Mouse (Mus musculus) left cerebral cortex, adult 6 months (tissue): ENCODE measurements around the gene Lrtm2. TPM values are rescaled to one million over a fixed set of nuclear protein-coding genes. Genes with fewer than 3 reads are reported as not detected.

Experiments
- long read RNA-seq, 2 experiments: library from polyadenylated mRNA; unstranded; transcript quantifications; one replicate each; pipeline ENCODE4 v2.0.0; 2019 to 2020
- polyA plus RNA-seq: library from polyadenylated mRNA; unstranded; fragments of <200 nt; fragmentation: Nextera tagmentation; gene quantifications from 2 replicates; pipeline ENCODE4 v1.2.3, GENCODE M21; 2021

Lrtm2 gene
- 30.6 and 35.6 TPM in 2 replicates for polyA plus RNA-seq
- long read RNA-seq, experiment 1, transcript Lrtm2-202 (5 exons, 3,569 nt): major isoform, 239 of 313 reads
- long read RNA-seq, experiment 1, partial matches to known transcripts: 46 of 313 reads
- long read RNA-seq, experiment 1, other reads (novel, unspliced or antisense): 28 of 313 reads
- long read RNA-seq, experiment 2, transcript Lrtm2-202 (5 exons, 3,569 nt): major isoform, 24 of 41 reads
- long read RNA-seq, experiment 2, partial matches to known transcripts: 5 of 41 reads
- long read RNA-seq, experiment 2, other reads (novel, unspliced or antisense): 12 of 41 reads

GRCm38 (mm10) chr6:119330506-119330905 lies at the start of gene Lrtm2:
Gene Lrtm2 (minus strand): TSS chr6:119330766.

Other genes with a start within 250 kb of the Lrtm2 start
- gene Dcp1b, start 155.5 kb downstream of the Lrtm2 start, polyA plus RNA-seq: 3.7 and 9.0 TPM in 2 replicates
- 2.1 and 2.8 TPM in 2 replicates for gene Cacna1c, start 134.3 kb downstream of the Lrtm2 start, polyA plus RNA-seq
- gene Cacna2d4, start 94.2 kb downstream of the Lrtm2 start, polyA plus RNA-seq: 0.70 and 2.1 TPM in 2 replicates
- gene Adipor2, start 86.9 kb upstream of the Lrtm2 start, polyA plus RNA-seq: 8.2 and 14.9 TPM in 2 replicates
- 2.9 and 3.6 TPM in 2 replicates for gene Fbxl14, start 148.9 kb upstream of the Lrtm2 start, polyA plus RNA-seq
- gene Wnt5b, start 213.6 kb upstream of the Lrtm2 start, polyA plus RNA-seq: 0.54 and 1.8 TPM in 2 replicates